Mouse (Mus musculus) cerebellum, adult 9-11 months (tissue): Measurements from ENCODE around the gene Sertad4.

Source experiments
- DNase-seq: peaks from one replicate; pipeline ENCODE4 v3.0.0; 2022

The Sertad4 gene

GRCm38 (mm10) chr1:192855474-192856230 lies at the start of gene Sertad4:
TSS of gene Sertad4 (minus strand) at chr1:192855756.
- peak; percentile 57 for DNase-seq

GRCm38 (mm10) chr1:192901516-192901915 lies 46.0 kb upstream of the Sertad4 start:
- no peak for DNase-seq

- no peak for DNase-seq
These were observed 45.4 kb upstream of the Sertad4 start for GRCm38 (mm10) chr1:192900913-192901312.

GRCm38 (mm10) chr1:192898742-192899141 lies 43.2 kb upstream of the Sertad4 start:
- no peak for DNase-seq

- DNase-seq, result peak; percentile 28
These were observed 41.7 kb upstream of the Sertad4 start for GRCm38 (mm10) chr1:192897218-192897617.

- no peak for DNase-seq
These were observed 40.5 kb upstream of the Sertad4 start for GRCm38 (mm10) chr1:192896076-192896475.

GRCm38 (mm10) chr1:192890716-192891115 lies 35.2 kb upstream of the Sertad4 start:
- no peak for DNase-seq

- DNase-seq, result no peak
These were observed 27.2 kb upstream of the Sertad4 start for GRCm38 (mm10) chr1:192882617-192883295.

- no peak for DNase-seq
These were observed 24.6 kb upstream of the Sertad4 start for GRCm38 (mm10) chr1:192880130-192880529.

GRCm38 (mm10) chr1:192879086-192879580 lies 23.6 kb upstream of the Sertad4 start:
- DNase-seq, result no peak

GRCm38 (mm10) chr1:192872841-192873240 lies 17.3 kb upstream of the Sertad4 start:
- DNase-seq, result peak; percentile 67

- no peak for DNase-seq
These were observed 14.2 kb upstream of the Sertad4 start for GRCm38 (mm10) chr1:192869761-192870160.

GRCm38 (mm10) chr1:192864440-192864839 lies 8.9 kb upstream of the Sertad4 start:
- no peak for DNase-seq

GRCm38 (mm10) chr1:192861305-192861960 lies 5.9 kb upstream of the Sertad4 start:
- no peak for DNase-seq

- DNase-seq, result no peak
These were observed 4.7 kb upstream of the Sertad4 start for GRCm38 (mm10) chr1:192860273-192860672.

GRCm38 (mm10) chr1:192857582-192857981 lies 2.0 kb upstream of the Sertad4 start:
- DNase-seq, result no peak

GRCm38 (mm10) chr1:192856931-192857330 lies 1.4 kb upstream of the Sertad4 start:
- DNase-seq, result no peak

- no peak for DNase-seq
These were observed 855 bp upstream of the Sertad4 start for GRCm38 (mm10) chr1:192856411-192856810.

GRCm38 (mm10) chr1:192854819-192855271 lies 711 bp downstream of the Sertad4 start:
- peak; percentile 54 for DNase-seq

- no peak for DNase-seq
These were observed 1.4 kb downstream of the Sertad4 start for GRCm38 (mm10) chr1:192853988-192854818.

GRCm38 (mm10) chr1:192853429-192853828 lies 2.1 kb downstream of the Sertad4 start:
- DNase-seq, result no peak

GRCm38 (mm10) chr1:192852047-192852446 lies 3.5 kb downstream of the Sertad4 start:
- DNase-seq, result no peak

GRCm38 (mm10) chr1:192851640-192852039 lies 3.9 kb downstream of the Sertad4 start:
- no peak for DNase-seq
